Mouse (Mus musculus) olfactory bulb, adult 2 months (tissue): ENCODE data around the gene Nupl1. TPM values are rescaled to one million over a fixed set of nuclear protein-coding genes. Genes with fewer than 3 reads are reported as not detected.
A peak's percentile ranks its signal among the peaks of the same experiment; 100 is the strongest.

ENCODE experiments used
- H3K27ac ChIP-seq: fragments of 200-500 bp; 2 replicates; pipeline ENCODE4 v1.5.1; 2012; ENCODE audit warnings: low read depth, low read length; ENCODE audit not compliant: insufficient read depth
- H3K4me1 ChIP-seq: fragments of 200-500 bp; 2 replicates; pipeline ENCODE4 v1.6.1; 2012; ENCODE audit warnings: low read length; ENCODE audit not compliant: control insufficient read depth, insufficient read depth
- H3K4me3 ChIP-seq: fragments of 200-500 bp; 2 replicates; pipeline ENCODE4 v1.5.1; 2012; ENCODE audit warnings: mild to moderate bottlenecking, low read depth, low read length, moderate library complexity; ENCODE audit not compliant: insufficient read depth
- CTCF ChIP-seq: fragments of 200-500 bp; IDR thresholded peaks from 2 replicates; pipeline ENCODE4 v1.5.1; 2012; ENCODE audit warnings: low read depth, mild to moderate bottlenecking, low read length, moderate library complexity; ENCODE audit not compliant: insufficient read depth
- POLR2A ChIP-seq: fragments of 200-500 bp; IDR thresholded peaks from 2 replicates; pipeline ENCODE4 v1.6.1; 2012; ENCODE audit warnings: mild to moderate bottlenecking, low read depth, low read length, moderate library complexity; ENCODE audit not compliant: insufficient read depth
- WGBS: fragments of 180-500 bp; shearing (Covaris S2); methylation state at CpG from one replicate; pipeline ENCODE4 v1.1.7; 2018; 5-methylcytosine and 5-hydroxymethylcytosine counted together
- polyA plus RNA-seq: library from polyadenylated mRNA; stranded (reverse); fragments of >200 nt; gene quantifications from 2 replicates; pipeline ENCODE4 v1.2.4, GENCODE M21; 2012; ENCODE audit warnings: low replicate concordance; ENCODE audit not compliant: missing spikeins, insufficient read depth, insufficient read length

Nupl1 gene
- polyA plus RNA-seq = not detected in 2 replicates

DNA sequence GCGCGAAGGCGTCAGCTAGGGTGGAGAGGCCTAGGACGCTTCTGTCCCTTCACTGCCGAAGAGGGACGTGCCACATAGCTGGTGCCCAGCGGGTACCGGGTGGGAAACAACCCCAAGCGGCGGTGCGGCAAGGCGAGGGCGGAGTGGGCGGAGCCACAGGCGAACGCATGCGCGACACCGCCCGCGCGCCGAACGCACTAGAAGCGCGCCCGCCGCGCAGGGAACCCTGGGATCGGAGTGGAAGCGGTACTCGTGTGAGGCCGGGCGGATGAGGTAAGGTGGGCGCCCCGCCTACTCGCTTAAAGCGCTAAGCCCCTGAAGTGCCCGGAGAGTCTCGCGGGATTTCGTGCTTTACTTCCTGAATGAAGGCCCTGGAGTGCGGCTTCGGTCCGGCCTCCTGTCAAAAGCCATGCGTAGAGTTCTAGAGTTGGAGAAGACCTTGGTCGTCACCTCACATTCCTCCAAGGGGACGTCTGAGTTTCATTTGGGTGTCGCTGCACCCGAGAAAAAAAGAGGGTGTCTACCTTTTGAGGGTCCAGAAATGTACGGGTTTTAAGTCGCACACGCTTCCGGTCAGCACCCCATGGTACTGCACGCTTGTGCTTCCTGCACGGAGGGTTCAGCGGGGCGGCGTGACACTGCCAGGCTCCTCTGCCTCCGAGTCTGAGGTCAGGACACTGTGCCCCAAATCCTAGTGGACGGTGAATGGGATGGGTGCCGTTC is at the start of gene Nupl1, which contains the start of gene Gm49336:
Gene Nupl1, minus strand, starts transcription at position 151 of the 723 bp plus-strand sequence.
Gene Gm49336, minus strand, starts transcription at position 227 of the 723 bp plus-strand sequence.
- Histone ChIP-seq H3K4me1 (peaks cover 3% of the 10 kb centered on the region; the same call in 1 of the 2 replicates), H3K27ac (peak within 1 kb of the TSS; percentile 80), H3K4me3 (peak within 1 kb of the TSS; percentile 65)
- peak; percentile 55 for TF ChIP-seq POLR2A
- TF ChIP-seq CTCF = no peak
- WGBS = under 1% methylated on average over 62 of the region's 62 CpGs

DNA sequence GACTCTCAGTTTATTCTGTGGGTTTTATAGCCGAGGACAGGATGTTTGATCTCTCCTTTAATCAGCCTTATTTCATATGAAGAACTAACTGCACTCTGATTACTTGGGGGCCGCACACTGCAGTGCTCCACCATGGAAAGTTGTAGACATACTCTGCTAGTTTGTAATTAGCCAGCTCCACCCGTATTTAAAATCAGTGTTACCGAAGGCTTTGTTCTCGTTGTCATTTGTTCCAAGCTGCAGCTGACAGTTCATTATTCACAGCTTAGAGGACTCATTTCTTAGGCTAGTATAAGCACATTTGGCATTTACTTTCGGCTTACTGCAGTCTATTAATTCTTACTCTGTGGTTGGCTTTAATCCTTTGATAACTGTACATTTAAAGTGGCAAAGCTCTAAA is 49.8 kb upstream of the Nupl1 start:
- WGBS = 22% methylated on average over 6 of the region's 6 CpGs
- TF ChIP-seq CTCF (no peak), POLR2A (no peak)

DNA sequence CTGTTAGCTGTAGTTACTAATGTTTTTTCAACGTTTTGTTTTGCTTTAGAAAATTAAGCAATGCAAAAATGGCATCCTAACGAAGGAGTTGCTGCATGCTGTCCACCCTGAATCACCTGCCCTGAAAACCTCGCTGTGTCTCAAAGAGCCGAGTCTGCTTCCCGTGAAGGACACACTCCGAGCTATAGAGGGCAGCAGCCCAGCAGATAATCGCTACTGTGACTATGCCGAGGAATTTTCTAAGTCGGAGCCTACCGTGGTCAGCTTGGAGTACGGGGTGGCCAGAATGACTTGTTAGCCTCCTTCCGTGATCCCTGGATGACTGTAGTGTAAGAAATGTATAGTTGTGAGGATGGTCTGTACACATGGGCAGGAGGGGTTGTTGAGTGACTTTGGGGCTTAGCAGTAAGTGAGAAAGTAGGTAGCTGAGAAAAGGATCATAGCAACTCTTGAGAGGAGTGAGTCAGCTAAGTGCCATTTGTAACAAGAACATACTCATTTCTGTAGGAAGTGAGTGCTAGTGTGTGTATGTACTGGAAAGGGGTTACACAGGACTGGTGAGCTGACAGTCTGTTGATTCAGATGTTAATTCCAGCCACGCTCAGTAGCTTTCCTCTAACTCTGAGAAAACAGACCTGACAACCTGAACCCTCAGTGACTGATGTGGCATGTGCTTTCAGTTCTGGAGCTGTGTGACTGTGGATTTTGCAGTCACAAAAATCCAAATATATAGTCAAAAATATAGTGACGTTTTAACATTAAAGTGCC is 49.2 kb upstream of the Nupl1 start:
- TF ChIP-seq POLR2A = no peak
- TF ChIP-seq CTCF = no peak
- WGBS = 27% methylated on average over 14 of the region's 14 CpGs
- H3K27ac ChIP-seq = no peak overlapping the region
- peaks cover 2% of the 10 kb centered on the region; the same call in 1 of the 2 replicates for H3K4me1 ChIP-seq
- H3K4me3 ChIP-seq = no peak overlapping the region

More for the DNA sequence above, 49.8 kb upstream of the Nupl1 start:
- Histone ChIP-seq H3K4me1 (peaks cover 2% of the 10 kb centered on the region; the same call in 1 of the 2 replicates), H3K27ac (no peak overlapping the region), H3K4me3 (no peak overlapping the region)

DNA sequence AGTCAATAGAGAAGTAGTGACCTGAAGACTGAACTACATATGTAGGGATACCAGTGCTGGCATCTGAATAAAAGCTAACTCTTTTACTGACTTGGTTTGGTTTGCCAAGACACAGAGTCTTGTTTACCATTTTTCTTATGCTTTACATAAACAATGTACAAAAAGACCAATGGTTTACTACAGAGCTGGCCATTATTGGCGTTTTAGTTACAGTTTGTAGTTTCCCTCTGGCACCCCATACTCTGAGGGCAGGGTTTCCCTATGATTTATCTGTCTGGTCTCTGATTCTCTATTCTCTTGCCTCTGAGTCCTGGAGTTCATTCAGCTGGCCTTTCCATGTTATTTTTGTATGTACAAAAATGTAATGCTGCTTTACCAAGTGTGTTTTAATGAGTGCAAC is 44.3 kb upstream of the Nupl1 start:
- Histone ChIP-seq H3K27ac (no peak overlapping the region), H3K4me1 (peaks cover 2% of the 10 kb centered on the region; the same call in 1 of the 2 replicates), H3K4me3 (no peak overlapping the region)
- TF ChIP-seq CTCF = no peak
- TF ChIP-seq POLR2A = no peak
- 47% methylated on average over 1 of the region's 1 CpGs for WGBS

DNA sequence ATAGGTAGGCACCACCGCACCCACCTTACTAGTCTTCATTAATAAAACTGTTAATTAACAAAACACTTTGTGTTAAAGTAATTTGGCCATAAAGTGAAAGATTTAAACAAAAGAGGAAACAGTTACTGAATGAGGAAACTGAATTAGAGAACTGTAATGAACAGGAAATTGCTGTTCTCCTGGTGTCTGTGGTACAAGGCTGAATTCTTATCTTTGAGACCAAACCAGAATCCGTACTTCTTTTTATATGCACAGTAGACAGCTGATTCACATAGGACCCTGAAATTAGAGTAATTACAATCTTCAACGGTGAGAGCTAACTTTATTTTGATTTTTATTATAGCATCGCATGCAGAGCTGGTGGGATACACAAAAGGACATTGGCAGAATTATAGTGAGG is 39.1 kb upstream of the Nupl1 start:
- H3K27ac ChIP-seq = no peak overlapping the region

DNA sequence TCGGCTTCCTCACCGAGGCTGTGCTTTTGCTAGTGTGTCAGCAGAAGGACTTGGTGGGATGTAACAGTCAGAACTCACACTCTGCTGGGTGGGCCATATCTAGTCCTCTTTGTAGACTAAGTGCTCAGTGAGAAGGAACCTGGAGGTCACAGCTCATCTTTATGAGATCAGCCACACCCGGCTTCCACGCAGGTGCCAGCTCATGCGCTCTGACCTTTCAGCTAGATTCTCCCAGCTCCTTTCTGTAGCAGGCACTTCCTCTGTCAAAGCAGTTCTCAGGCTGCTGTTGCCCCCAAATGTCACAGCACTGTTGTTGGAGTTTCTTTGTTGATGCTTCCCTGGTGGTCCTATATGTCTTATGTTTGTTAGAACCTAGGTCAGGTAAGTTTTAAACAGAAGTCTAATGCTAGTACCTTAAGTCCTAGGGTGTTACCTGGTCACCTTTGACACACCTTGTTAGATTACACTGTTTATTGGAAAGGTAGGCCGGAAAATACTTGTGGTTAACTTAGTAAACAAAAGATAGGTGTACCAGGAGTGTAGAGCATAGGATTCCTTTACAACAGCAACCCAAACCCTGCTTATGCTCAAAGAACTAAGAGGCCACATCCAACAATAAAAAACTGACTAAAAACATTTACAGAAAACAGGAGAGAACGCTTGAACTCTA is 35.1 kb upstream of the Nupl1 start:
- TF ChIP-seq POLR2A (no peak), CTCF (no peak)
- Histone ChIP-seq H3K27ac (no peak overlapping the region), H3K4me1 (no peaks in the 10 kb centered on the region), H3K4me3 (no peak overlapping the region)
- 88% methylated on average over 7 of the region's 7 CpGs for WGBS

More for the DNA sequence above, 39.1 kb upstream of the Nupl1 start:
- WGBS = 33% methylated on average over 4 of the region's 4 CpGs
- no peaks in the 10 kb centered on the region for H3K4me1 ChIP-seq
- H3K4me3 ChIP-seq = no peak overlapping the region
- TF ChIP-seq CTCF = no peak
- no peak for TF ChIP-seq POLR2A

DNA sequence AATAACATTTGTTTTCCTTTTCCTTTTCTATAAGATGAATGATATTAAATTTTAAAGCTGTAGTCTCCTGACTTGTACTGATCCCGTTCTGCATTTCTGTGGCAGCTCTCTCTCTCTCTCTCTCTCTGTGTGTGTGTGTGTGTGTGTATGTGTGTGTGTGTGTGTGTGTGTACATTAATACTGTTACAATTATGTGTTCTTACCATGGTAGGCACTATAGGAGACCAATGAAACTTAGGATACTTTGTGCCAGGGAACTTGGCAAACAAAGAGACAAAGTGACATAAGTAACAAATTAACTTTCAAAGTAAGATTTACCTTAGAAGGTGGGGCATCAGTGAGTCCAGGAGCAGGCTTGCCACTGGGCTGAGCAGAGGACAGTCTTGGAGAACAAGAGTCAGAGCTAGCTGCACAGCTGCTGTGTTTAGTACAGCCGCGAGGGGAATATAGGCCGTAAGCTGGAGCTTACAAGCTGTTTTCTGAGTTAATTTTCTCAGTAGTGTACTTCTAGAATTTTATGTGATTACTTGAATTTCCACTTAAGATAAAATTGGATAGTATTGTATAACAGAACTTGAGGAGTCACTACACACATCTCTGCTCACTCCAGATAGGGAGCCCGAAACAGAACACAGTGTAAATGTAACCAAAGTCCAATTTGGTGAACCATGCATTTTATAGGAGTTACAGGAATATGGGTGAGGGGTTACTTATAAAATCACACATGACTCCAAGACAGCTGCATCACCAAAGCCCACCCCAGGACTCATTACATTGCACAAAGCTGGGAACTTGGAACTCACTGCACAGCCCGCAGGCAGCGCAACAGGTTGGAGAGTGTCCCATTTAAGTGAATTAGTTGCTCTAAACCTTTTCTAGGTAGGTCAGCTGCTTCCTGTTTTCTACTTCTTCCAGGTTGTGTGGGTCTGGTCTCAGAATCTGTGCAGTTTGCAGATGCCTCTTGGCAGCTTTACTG is 24.4 kb upstream of the Nupl1 start:
- WGBS = 86% methylated on average over 7 of the region's 7 CpGs
- Histone ChIP-seq H3K27ac (no peak overlapping the region), H3K4me1 (peaks cover 2% of the 10 kb centered on the region), H3K4me3 (no peak overlapping the region)
- no peak for TF ChIP-seq CTCF

DNA sequence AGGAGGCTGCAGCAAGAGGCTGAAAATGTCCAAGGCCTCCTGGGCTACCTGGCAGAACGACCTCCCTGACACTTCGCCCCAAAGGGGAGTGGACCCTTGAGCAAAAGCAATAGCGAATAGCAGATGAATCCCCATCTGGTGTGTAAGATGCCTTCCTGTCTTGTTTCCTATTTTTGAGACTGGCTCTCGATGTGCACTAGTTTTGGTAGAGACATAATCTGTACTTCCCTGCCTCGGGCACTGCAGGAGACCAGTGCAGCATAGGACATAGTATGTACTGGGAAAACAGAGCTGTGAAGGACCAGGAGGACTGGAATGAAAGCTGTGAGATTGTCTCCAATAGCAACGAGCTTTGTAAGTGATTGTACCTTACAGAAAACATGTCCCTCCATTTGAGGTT is 22.1 kb upstream of the Nupl1 start:
- H3K4me3 ChIP-seq = no peak overlapping the region
- TF ChIP-seq CTCF (no peak), POLR2A (no peak)
- H3K27ac ChIP-seq = 0 out of 2 replicates have a peak overlapping the region, but pooled peaks have one; percentile 29
- H3K4me1 ChIP-seq = peaks cover 9% of the 10 kb centered on the region
- WGBS = 75% methylated on average over 6 of the region's 6 CpGs
